Mouse (Mus musculus) embryonic facial prominence, embryonic 14.5 days (tissue): Measurements from ENCODE around the gene Gm21903. TPM values are rescaled to one million over a fixed set of nuclear protein-coding genes. Genes with fewer than 3 reads are reported as not detected.

Experiments
- polyA plus RNA-seq: library from polyadenylated mRNA; unstranded; fragments of >200 nt; fragmentation: Nextera tagmentation; extraction: Ambion mirVana; gene quantifications from 2 replicates; pipeline ENCODE4 v1.2.1, GENCODE M21; 2014

Gm21903 gene
- polyA plus RNA-seq, 1 experiment from 2014 or later: not detected

Other genes with a start within 250 kb of the Gm21903 start
- not detected in 2 replicates for gene Esp24, start 6.6 kb downstream of the Gm21903 start, polyA plus RNA-seq
- not detected in 2 replicates for gene Esp23, start 33.7 kb upstream of the Gm21903 start, polyA plus RNA-seq
- gene Esp22, start 52.0 kb upstream of the Gm21903 start, polyA plus RNA-seq: not detected in 2 replicates